Mouse (Mus musculus) CH12.LX (cell line): ENCODE data around the gene Atp2b2.

ENCODE experiments used
- CTCF ChIP-seq, 2 experiments: IDR thresholded peaks in 1 of 2; conservative IDR thresholded peaks in 1 of 2; 2 replicates each; pipeline ENCODE4 v1.5.1; 2011 to 2012; ENCODE audit warnings: low read depth in 2 of 2, low read length in 2 of 2, improper control_type of control experiment in 1 of 2, inconsistent platforms in 1 of 2, mild to moderate bottlenecking in 1 of 2, moderate library complexity in 1 of 2
- E2F4 ChIP-seq: IDR thresholded peaks from 2 replicates; pipeline ENCODE4 v1.6.1; 2011; ENCODE audit warnings: low read depth, low read length, improper control_type of control experiment; ENCODE audit not compliant: insufficient replicate concordance
- EP300 ChIP-seq: IDR thresholded peaks from 2 replicates; pipeline ENCODE4 v1.6.1; 2011; ENCODE audit warnings: low read length, improper control_type of control experiment
- MAX ChIP-seq: IDR thresholded peaks from 2 replicates; pipeline ENCODE4 v1.6.1; 2011; ENCODE audit warnings: low read length, improper control_type of control experiment
- POLR2A ChIP-seq: IDR thresholded peaks from 2 replicates; pipeline ENCODE4 v1.6.1; 2011; ENCODE audit warnings: low read depth, mild to moderate bottlenecking, improper control_type of control experiment, low read length
- TBP ChIP-seq: conservative IDR thresholded peaks from 2 replicates; pipeline ENCODE4 v1.6.1; 2011; ENCODE audit warnings: low read depth, low read length, improper control_type of control experiment
- UBTF ChIP-seq: IDR thresholded peaks from 2 replicates; pipeline ENCODE4 v1.6.1; 2012; ENCODE audit warnings: low read depth, mild to moderate bottlenecking, inconsistent platforms, low read length, improper control_type of control experiment, moderate library complexity

GRCm38 (mm10) chr6:113878510-113879128, 163.8 kb downstream of the Atp2b2 start:
- TF ChIP-seq CTCF (conservative IDR thresholded peaks at IDR 0.05 in 1 of 2, IDR thresholded peaks at IDR 0.05 in 1 of 2; ENCODE audit: low read depth in 2 of 2, low read length in 2 of 2) (no peak), POLR2A (no peak), E2F4 (no peak), TBP (no peak), EP300 (no peak), MAX (no peak), UBTF (no peak)
